Comparison of ENCODE assay signal across 14 mouse cellular contexts in genomic region chr10:84908471-84908870, GRCm38 (mm10).
"Had no signal": no experiment of that assay in that cellular context is flagged by ENCODE, and none has a peak within 500 bp of the region (broad histone marks: within the 10 kb centered on the region; RNA-seq: fewer than 3 reads in every experiment).

No protein-coding gene starts in this region.

- H3K36me3 ChIP-seq: kidney, embryonic 15.5 days; limb, embryonic 10.5 days; liver, embryonic 12.5 days; midbrain, embryonic 15.5 days; neural tube, embryonic 13.5 days; stomach, embryonic 15.5 days had no signal

- DNase-seq: kidney, postnatal 14 days; lung, embryonic 14.5 days; lung, postnatal 10 days; lung, postnatal 4 days; right cerebral cortex, postnatal 14 days; thymus, adult 2 months; thymus, postnatal 25 days had no signal

- H3K9ac ChIP-seq: kidney, embryonic 15.5 days; liver, embryonic 12.5 days; lung, embryonic 14.5 days; midbrain, embryonic 15.5 days; neural tube, embryonic 13.5 days; stomach, embryonic 15.5 days had no signal

- ATAC-seq: liver, embryonic 12.5 days had no signal

- H3K9me3 ChIP-seq: kidney, embryonic 15.5 days; limb, embryonic 10.5 days; liver, embryonic 12.5 days; midbrain, embryonic 10.5 days; midbrain, embryonic 15.5 days; neural tube, embryonic 13.5 days; stomach, embryonic 15.5 days had no signal

- H3K4me2 ChIP-seq: kidney, embryonic 15.5 days; liver, embryonic 12.5 days; lung, embryonic 14.5 days; midbrain, embryonic 15.5 days; neural tube, embryonic 13.5 days; stomach, embryonic 15.5 days had no signal

- H3K27me3 ChIP-seq: liver, embryonic 12.5 days; midbrain, embryonic 15.5 days; neural tube, embryonic 13.5 days; stomach, embryonic 15.5 days had no signal

- H3K27ac ChIP-seq: kidney, embryonic 15.5 days; limb, embryonic 10.5 days; liver, embryonic 12.5 days; midbrain, embryonic 15.5 days; neural tube, embryonic 13.5 days; stomach, embryonic 15.5 days had no signal

- H3K4me3 ChIP-seq: kidney, embryonic 15.5 days; limb, embryonic 10.5 days; liver, embryonic 12.5 days; midbrain, embryonic 10.5 days; midbrain, embryonic 15.5 days; neural tube, embryonic 13.5 days; stomach, embryonic 15.5 days had no signal
